Comparison of ENCODE assay signal across 9 mouse cellular contexts in genomic region chr1:97662324-97662723, GRCm38 (mm10). TPM values are rescaled to one million over a fixed set of nuclear protein-coding genes. Genes with fewer than 3 reads are reported as not detected.
DNase-seq lines count a peak whose midpoint lies in the region; ATAC-seq and TF ChIP-seq lines count a peak whose summit lies in the region.
"Had no signal": no experiment of that assay in that cellular context is flagged by ENCODE, and none has a peak within 500 bp of the region (broad histone marks: within the 10 kb centered on the region; RNA-seq: fewer than 3 reads in every experiment).

No protein-coding gene starts in this region.

- dilution Hi-C loops in CH12.LX (cut with MboI; ENCODE audit: extremely low pct_ligation_motif_present, extremely low pct_unique_long_range_greater_than_20kb, low sequenced_read_pairs) = no loop called here

- peak; percentile 55 for TF ChIP-seq EP300 in CH12.LX (IDR thresholded peaks at IDR 0.05; ENCODE audit: low read length)

- H3K9ac ChIP-seq in CH12.LX (ENCODE audit: insufficient read depth, low read depth) = peak overlapping the region; percentile 49; the same call in 1 of the 2 replicates
- peak overlapping the region; percentile 94 for H3K9ac ChIP-seq in forebrain, embryonic 15.5 days (replicated peaks)
- H3K9ac ChIP-seq in liver, embryonic 12.5 days = peak overlapping the region; percentile 96
- peak overlapping the region; percentile 92 for H3K9ac ChIP-seq in neural tube, embryonic 12.5 days

- DNase-seq in cerebellum, adult 18-20 months = peak; percentile 26 to 38
- DNase-seq in cerebellum, adult 8-10 months = no peak
- peak; percentile 35 for DNase-seq in CH12.LX (ENCODE audit: extremely low read depth)
- DNase-seq in Muller cell, postnatal 12 days (ENCODE audit: inconsistent ontology term) = no peak

- peak overlapping the region; percentile 53; the same call in 1 of the 2 replicates for H3K4me2 ChIP-seq in CH12.LX (ENCODE audit: insufficient read depth, low read depth, poor library complexity, severe bottlenecking)
- peak overlapping the region; percentile 49 for H3K4me2 ChIP-seq in forebrain, embryonic 15.5 days (replicated peaks)
- H3K4me2 ChIP-seq in liver, embryonic 12.5 days = peak overlapping the region; percentile 89
- peak overlapping the region; percentile 75 for H3K4me2 ChIP-seq in neural tube, embryonic 12.5 days (replicated peaks)

- H3K27ac ChIP-seq in CH12.LX (ENCODE audit: insufficient read depth, low read depth) = peak overlapping the region; percentile 62; the same call in 1 of the 2 replicates
- H3K27ac ChIP-seq in forebrain, embryonic 15.5 days (replicated peaks) = peak overlapping the region; percentile 99
- H3K27ac ChIP-seq in liver, embryonic 12.5 days = peak overlapping the region; percentile 97
- H3K27ac ChIP-seq in neural tube, embryonic 12.5 days = peak overlapping the region; percentile 94; the same call in 1 of the 2 replicates

- in situ Hi-C loops in CH12.LX (cut with MboI; ENCODE audit: low pct_ligation_motif_present, low pct_unique_long_range_greater_than_20kb, low sequenced_read_pairs) = no loop called here

- peak overlapping the region; percentile 49 to 80 (median 74) for H3K4me3 ChIP-seq in CH12.LX (replicated peaks in 1 of 3; ENCODE audit: low read depth in 2 of 3, low read length in 2 of 3, poor library complexity in 1 of 3)
- peak overlapping the region; percentile 79 for H3K4me3 ChIP-seq in forebrain, embryonic 15.5 days
- peak overlapping the region; percentile 94 for H3K4me3 ChIP-seq in liver, embryonic 12.5 days
- H3K4me3 ChIP-seq in neural tube, embryonic 12.5 days = peak overlapping the region; percentile 89

- TF ChIP-seq POLR2A in CH12.LX (IDR thresholded peaks at IDR 0.05; ENCODE audit: low read depth, low read length) = no peak

- no peaks in the 10 kb centered on the region for H3K27me3 ChIP-seq in CH12.LX (replicated peaks)
- no peaks in the 10 kb centered on the region for H3K27me3 ChIP-seq in forebrain, embryonic 15.5 days
- peaks cover 4% of the 10 kb centered on the region; the same call in 1 of the 2 replicates for H3K27me3 ChIP-seq in liver, embryonic 12.5 days (replicated peaks)
- H3K27me3 ChIP-seq in neural tube, embryonic 12.5 days (replicated peaks) = no peaks in the 10 kb centered on the region
- H3K27me3 ChIP-seq: Patski had no signal

- ATAC-seq in forebrain, embryonic 15.5 days (replicated peaks) = no peak
- ATAC-seq in liver, embryonic 12.5 days = no peak
- no peak for ATAC-seq in neural tube, embryonic 12.5 days (ENCODE audit: low FRiP score, low read depth)
- no peak for ATAC-seq in megakaryocyte-erythroid progenitor cell, adult 5-6 weeks (replicated peaks; ENCODE audit: low FRiP score, low TSS enrichment, poor library complexity, severe bottlenecking)

- peaks cover 0 to 3% of the 10 kb centered on the region in 2 experiments for H3K36me3 ChIP-seq in CH12.LX (replicated peaks in 1 of 2; ENCODE audit: control insufficient read depth in 1 of 2, insufficient read depth in 1 of 2, low read length in 1 of 2)
- no peaks in the 10 kb centered on the region for H3K36me3 ChIP-seq in forebrain, embryonic 15.5 days
- H3K36me3 ChIP-seq in liver, embryonic 12.5 days = peaks cover under 1% of the 10 kb centered on the region; the same call in 1 of the 2 replicates
- no peaks in the 10 kb centered on the region for H3K36me3 ChIP-seq in neural tube, embryonic 12.5 days

- H3K9me3 ChIP-seq in CH12.LX (replicated peaks; ENCODE audit: low read length) = no peaks in the 10 kb centered on the region
- H3K9me3 ChIP-seq in forebrain, embryonic 15.5 days = no peaks in the 10 kb centered on the region
- H3K9me3 ChIP-seq in liver, embryonic 12.5 days (replicated peaks) = no peaks in the 10 kb centered on the region
- no peaks in the 10 kb centered on the region for H3K9me3 ChIP-seq in neural tube, embryonic 12.5 days

- H3K4me1 ChIP-seq in CH12.LX (ENCODE audit: control insufficient read depth in 1 of 2, insufficient read depth in 2 of 2) = peaks cover 7 to 24% of the 10 kb centered on the region in 2 experiments
- peaks cover 33% of the 10 kb centered on the region for H3K4me1 ChIP-seq in forebrain, embryonic 15.5 days
- peaks cover 32% of the 10 kb centered on the region for H3K4me1 ChIP-seq in liver, embryonic 12.5 days
- H3K4me1 ChIP-seq in neural tube, embryonic 12.5 days = peaks cover 20% of the 10 kb centered on the region

- 19% methylated on average over 7 of the region's 7 CpGs for WGBS in forebrain, embryonic 15.5 days
- WGBS in liver, embryonic 12.5 days (ENCODE audit: insufficient replicate concordance) = 19% methylated on average over 7 of the region's 7 CpGs
- WGBS in neural tube, embryonic 12.5 days = 20% methylated on average over 7 of the region's 7 CpGs

- no peak for TF ChIP-seq CTCF in CH12.LX (conservative IDR thresholded peaks at IDR 0.05 in 1 of 2, IDR thresholded peaks at IDR 0.05 in 1 of 2; ENCODE audit: low read depth in 2 of 2, low read length in 2 of 2)

- TF ChIP-seq RAD21 in CH12.LX (IDR thresholded peaks at IDR 0.05; ENCODE audit: low read depth, low read length) = no peak

- peaks cover 15% of the 10 kb centered on the region for H3K79me2 ChIP-seq in CH12.LX (replicated peaks; ENCODE audit: control insufficient read depth, extremely low read depth, insufficient read depth, poor library complexity, severe bottlenecking)

TF ChIP-seq in CH12.LX, 34 proteins besides CTCF, POLR2A, EP300 and RAD21:
- no peak for TF ChIP-seq MYC (IDR thresholded peaks at IDR 0.05; ENCODE audit: low read depth, low read length)
- TF ChIP-seq BHLHE40 (IDR thresholded peaks at IDR 0.05; ENCODE audit: low read depth, low read length) = 0 out of 2 replicates have a peak, but pooled peaks have one; percentile 5
TF ChIP-seq in CH12.LX: peak in this region for 1.

RNA-seq across cellular contexts. Expression of gene D1Ertd622e, which starts 0.5 kb away (rescaled TPM):
- total RNA-seq in CH12.LX (2012; rRNA removed) (9.0 and 10.2 TPM in 2 replicates), CH12.LX (2014; rRNA removed) (22.1 and 25.2 TPM in 2 replicates)
- 25.0 and 27.3 TPM in 2 replicates for polyA plus RNA-seq in CH12.LX (2012; ENCODE audit: insufficient read length, low read depth)
- polyA plus RNA-seq in forebrain, embryonic 15.5 days (2015; fragmentation: Nextera tagmentation; extraction: Ambion mirVana) = 54.7 and 58.2 TPM in 2 replicates
- 41.7 and 42.4 TPM in 2 replicates for polyA plus RNA-seq in liver, embryonic 12.5 days (2016; fragmentation: Nextera tagmentation; extraction: Ambion mirVana)
- polyA plus RNA-seq in neural tube, embryonic 12.5 days (2016; fragmentation: Nextera tagmentation; extraction: Ambion mirVana) = 28.3 and 32.8 TPM in 2 replicates
- total RNA-seq in megakaryocyte-erythroid progenitor cell, adult 5-6 weeks (2014; fragmentation: Nextera tagmentation) = 35.9 and 45.3 TPM in 2 replicates
- total RNA-seq in megakaryocyte-erythroid progenitor cell, adult 5-6 weeks (2017) = 48.1 and 63.7 TPM in 2 replicates

Comparison
In these comparisons a context has a peak if more than half of its experiments do, and no peak if none do; other contexts are left out.
1. DNase-seq: peak in cerebellum, adult 18-20 months (2 of 2) and CH12.LX (single experiment); none in cerebellum, adult 8-10 months (single experiment) and Muller cell, postnatal 12 days (single experiment).
2. Peak in every context shown above with its lines, with median percentiles within 50 percentile points of each other: H3K27ac ChIP-seq, H3K4me2 ChIP-seq, H3K4me3 ChIP-seq and H3K9ac ChIP-seq.